Mouse (Mus musculus): ENCODE results near the gene Kbtbd6.

Kbtbd6 gene

GRCm38 (mm10) chr14:79481339-79482151 lies 29.9 kb downstream of the Kbtbd6 start, which contains the start of gene Wbp4:
Gene Wbp4, minus strand, starts transcription at chr14:79481520.
- peak; percentile 79 to 81 for DNase-seq (ENCODE audit: low spot score in 2 of 2)

- DNase-seq (ENCODE audit: low spot score in 2 of 2) = no peak
Measured at GRCm38 (mm10) chr14:79482251-79482661, 30.6 kb downstream of the Kbtbd6 start.

GRCm38 (mm10) chr14:79482747-79483355 lies 31.2 kb downstream of the Kbtbd6 start:
- DNase-seq (ENCODE audit: low spot score in 2 of 2) = no peak

- DNase-seq (ENCODE audit: low spot score in 2 of 2) = no peak
Measured at GRCm38 (mm10) chr14:79483611-79484120, 32.0 kb downstream of the Kbtbd6 start.

DNA sequence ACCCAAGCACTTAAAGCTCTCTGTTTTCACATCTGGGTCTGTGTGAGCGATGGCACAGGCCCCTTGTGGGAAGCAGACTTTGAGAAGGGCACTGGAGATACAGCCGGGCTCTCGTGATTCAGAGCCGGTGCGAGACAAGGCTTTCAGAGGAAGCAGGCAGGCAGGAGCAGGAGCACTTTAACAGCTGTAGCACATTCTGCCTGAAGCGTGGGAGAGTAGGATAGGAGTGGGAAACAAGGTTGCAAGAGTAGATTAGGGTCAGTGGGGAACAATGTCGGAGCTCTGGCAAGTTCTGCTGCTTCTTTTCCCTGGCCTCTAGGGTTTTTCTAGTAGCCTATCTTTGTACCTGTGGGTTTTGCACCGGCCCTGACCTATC lies 35.0 kb downstream of the Kbtbd6 start:
- DNase-seq (ENCODE audit: low spot score in 2 of 2) = no peak

DNA sequence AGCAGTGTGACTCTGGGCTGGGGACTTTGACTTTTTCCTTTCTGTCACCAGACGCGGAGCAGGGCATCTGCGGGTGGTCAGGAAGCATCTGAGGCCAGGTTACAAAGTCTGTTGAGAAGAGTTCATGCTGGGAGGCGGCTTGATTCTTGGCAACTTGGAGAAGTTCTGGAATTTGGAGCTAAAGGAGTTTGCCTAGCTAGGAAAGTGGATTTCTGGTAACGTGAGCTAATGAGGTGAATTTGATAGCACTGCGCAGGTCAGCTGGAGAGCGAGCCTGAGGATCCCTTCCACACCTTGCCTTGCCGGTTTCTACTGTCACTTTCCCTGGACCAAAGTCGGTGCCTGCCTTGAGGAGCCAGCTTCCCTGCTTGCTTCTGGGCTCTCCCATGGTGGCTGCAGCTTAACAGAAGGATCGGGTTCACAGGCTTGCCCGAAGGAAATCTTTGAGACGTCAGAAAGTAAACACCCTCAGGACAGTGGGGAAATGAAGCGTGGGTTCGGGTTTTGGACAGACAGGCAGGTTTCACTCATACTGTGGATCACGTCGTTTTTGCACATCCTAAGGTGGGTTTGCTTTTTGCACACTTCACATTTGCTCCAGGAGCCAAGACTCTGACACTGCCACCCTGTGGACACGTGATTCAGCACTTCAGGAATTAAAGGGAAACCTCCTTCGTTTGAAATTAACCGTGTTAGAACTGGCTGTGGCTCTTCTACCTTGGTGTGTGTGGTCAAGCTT lies 35.5 kb downstream of the Kbtbd6 start:
- no peak for DNase-seq (ENCODE audit: low spot score in 2 of 2)

GRCm38 (mm10) chr14:79488531-79488930 lies 36.9 kb downstream of the Kbtbd6 start:
- peak in 1 of 2 experiments; percentile 58 for DNase-seq (ENCODE audit: low spot score in 2 of 2)

GRCm38 (mm10) chr14:79489150-79489549 lies 37.5 kb downstream of the Kbtbd6 start:
- DNase-seq (ENCODE audit: low spot score in 2 of 2) = no peak

GRCm38 (mm10) chr14:79490246-79490645 lies 38.6 kb downstream of the Kbtbd6 start:
- DNase-seq (ENCODE audit: low spot score in 2 of 2) = no peak

DNA sequence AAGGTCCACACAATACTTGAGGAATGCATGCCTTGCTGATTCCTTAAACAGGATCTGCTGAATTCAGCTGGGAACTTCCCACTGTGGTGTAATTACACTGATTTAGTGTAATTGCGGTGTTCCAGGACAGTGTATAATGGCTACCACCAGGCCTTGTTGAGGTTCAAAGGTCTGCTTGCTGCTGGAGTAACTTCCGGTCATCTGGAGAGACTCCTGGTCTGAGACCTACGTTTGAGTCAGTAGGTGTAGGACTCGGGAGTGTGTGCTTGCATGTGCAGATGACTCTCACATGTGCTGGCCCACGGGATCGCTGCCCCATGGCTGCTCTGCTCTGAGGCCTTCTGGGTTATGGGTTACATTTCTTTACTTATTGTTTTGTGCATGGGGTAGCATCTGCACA lies 42.7 kb downstream of the Kbtbd6 start:
- DNase-seq (ENCODE audit: low spot score in 2 of 2) = no peak

DNA sequence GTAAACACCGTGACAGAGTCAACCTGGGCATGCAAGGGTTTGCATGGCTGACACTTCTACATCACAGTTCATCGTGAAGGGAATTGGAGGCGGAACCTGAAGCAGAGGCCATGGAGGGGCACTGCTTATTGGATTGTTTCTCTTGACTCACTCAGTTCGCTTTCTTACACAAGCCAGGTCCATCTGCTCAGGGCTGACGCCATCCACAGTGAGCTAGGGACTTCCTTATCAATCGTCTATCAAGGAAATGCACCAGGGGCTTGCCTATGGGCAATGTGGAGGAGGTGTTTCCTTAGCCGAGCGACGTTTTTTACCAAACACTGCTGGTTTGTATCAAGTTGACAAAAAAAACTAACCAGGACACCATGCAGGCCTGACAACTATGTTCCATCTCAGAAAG lies 47.7 kb downstream of the Kbtbd6 start:
- DNase-seq (ENCODE audit: low spot score in 2 of 2) = no peak

DNA sequence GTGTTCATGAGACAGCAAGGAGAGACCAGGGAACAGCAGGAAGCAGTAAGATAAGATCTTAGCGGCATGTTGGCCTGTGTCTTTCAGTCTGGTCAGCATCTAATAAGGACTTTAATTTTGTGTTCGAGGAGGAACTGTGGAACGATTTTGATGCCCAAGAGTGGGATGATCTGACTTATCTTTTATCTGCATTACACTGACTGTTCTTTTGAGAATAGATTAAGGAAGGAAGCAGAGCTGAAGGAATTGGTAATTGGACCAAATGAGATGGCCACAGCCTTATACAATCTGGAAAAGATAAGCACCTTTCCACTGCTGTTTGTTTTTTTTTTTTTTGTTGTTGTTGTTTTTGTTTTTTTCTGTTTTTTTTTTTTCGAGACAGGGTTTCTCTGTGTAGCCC lies 49.1 kb downstream of the Kbtbd6 start:
- no peak for DNase-seq (ENCODE audit: low spot score in 2 of 2)

DNA sequence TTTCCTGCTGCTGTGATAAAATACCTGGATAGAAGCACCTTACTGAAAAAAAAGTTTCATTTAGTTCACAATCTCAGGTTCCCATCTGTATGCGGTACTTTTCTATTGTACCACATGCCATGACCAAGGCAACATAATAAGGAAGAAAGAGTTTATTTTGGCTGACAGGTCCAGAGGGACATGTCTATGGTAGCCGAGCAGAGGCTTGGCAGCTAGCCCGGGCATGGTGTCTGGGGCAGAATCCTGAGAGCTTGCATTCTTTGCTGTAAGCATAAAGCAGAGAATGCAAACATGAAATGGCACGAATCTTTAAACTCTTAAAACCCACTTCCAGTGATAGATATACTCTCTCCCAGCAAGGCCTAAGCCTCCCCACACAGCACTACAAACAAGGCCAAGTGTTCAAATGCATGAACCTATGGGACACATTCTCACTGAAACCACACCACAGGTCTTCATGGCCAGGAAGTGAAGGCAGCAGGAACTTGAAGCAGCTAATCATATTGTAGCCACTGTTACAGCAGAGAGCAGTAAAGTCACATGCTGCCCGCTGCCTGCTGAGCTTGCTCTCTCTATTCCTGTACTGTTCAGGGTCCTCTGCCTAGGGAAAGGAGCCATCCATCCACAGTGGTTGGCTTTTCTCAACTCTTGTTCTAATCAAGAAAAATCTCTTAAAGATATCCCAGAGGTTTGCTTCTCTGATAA lies 51.9 kb downstream of the Kbtbd6 start:
- no peak for DNase-seq (ENCODE audit: low spot score in 2 of 2)
